Mouse (Mus musculus): ENCODE results near the gene Mapt. TPM values are rescaled to one million over a fixed set of nuclear protein-coding genes. Genes with fewer than 3 reads are reported as not detected.
"Not testable (repeated sequence)": the region's sequence is repeated elsewhere in the genome, so short reads cannot be mapped to it uniquely, and the experiment has no call there.

Mapt gene
- polyA plus RNA-seq, 1 experiment from 2014 or later: 0.85 TPM

- no peaks in the 10 kb centered on the region for H3K36me3 ChIP-seq (ENCODE audit: control insufficient read depth, insufficient read depth, low read length)
- peak overlapping the region in 1 of 2 experiments; percentile 9; a peak in 1 of 4 replicates for H3K4me3 ChIP-seq (ENCODE audit: control insufficient read depth in 1 of 2, insufficient read depth in 1 of 2, low read depth in 1 of 2, low read length in 2 of 2)
- peaks cover 2 to 12% of the 10 kb centered on the region in 2 experiments; a peak in 3 of 4 replicates for H3K4me1 ChIP-seq (ENCODE audit: control insufficient read depth in 2 of 2, insufficient read depth in 2 of 2, low read length in 2 of 2)
- H3K9ac ChIP-seq (ENCODE audit: low read length): no peak overlapping the region
- WGBS: 5% methylated on average over 30 of the region's 30 CpGs
- no peak for ATAC-seq (ENCODE audit: insufficient number of reproducible peaks, insufficient read depth, low FRiP score, low read depth)
- H3K27ac ChIP-seq (replicated peaks in 1 of 2; ENCODE audit: control insufficient read depth in 1 of 2, insufficient read depth in 1 of 2, low read depth in 2 of 2, low read length in 2 of 2): no peak overlapping the region
- peaks cover 56% of the 10 kb centered on the region for H3K27me3 ChIP-seq (ENCODE audit: control insufficient read depth, insufficient read depth, low read length)
- no peaks in the 10 kb centered on the region for H3K9me3 ChIP-seq (ENCODE audit: control insufficient read depth, low read length)
- peak overlapping the region; percentile 21; the same call in 1 of the 2 replicates for H3K4me2 ChIP-seq (ENCODE audit: low read length)
These were observed 2.5 kb downstream of the Mapt start for GRCm38 (mm10) chr11:104233574-104234206.

DNA sequence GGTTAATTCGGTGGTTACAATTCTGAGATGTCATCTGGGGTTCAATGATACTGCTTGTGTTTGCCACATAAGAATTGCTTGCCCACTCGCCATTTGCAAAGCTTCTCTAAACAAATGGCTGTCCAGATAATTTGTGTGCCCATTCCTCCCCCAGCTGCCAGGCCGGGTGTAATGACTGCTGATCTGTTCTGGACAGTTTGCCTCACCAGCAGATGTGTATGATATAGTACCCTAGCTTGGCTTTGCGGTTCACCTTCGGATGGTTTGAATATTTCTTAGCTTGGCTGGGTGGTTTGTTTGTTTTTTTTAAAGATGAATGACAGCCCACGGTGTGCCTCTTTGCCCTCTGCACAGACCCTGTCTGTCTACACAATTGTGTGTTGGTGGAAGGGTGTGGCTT lies 3.5 kb downstream of the Mapt start:
- no peak for ATAC-seq (ENCODE audit: insufficient number of reproducible peaks, insufficient read depth, low FRiP score, low read depth)
- no peaks in the 10 kb centered on the region for H3K36me3 ChIP-seq (ENCODE audit: control insufficient read depth, insufficient read depth, low read length)
- no peaks in the 10 kb centered on the region for H3K9me3 ChIP-seq (ENCODE audit: control insufficient read depth, low read length)
- no peak overlapping the region for H3K4me2 ChIP-seq (ENCODE audit: low read length)
- 49% methylated on average over 6 of the region's 6 CpGs for WGBS
- H3K4me3 ChIP-seq (ENCODE audit: control insufficient read depth in 1 of 2, insufficient read depth in 1 of 2, low read depth in 1 of 2, low read length in 2 of 2): no peak overlapping the region
- no peak overlapping the region for H3K27ac ChIP-seq (replicated peaks in 1 of 2; ENCODE audit: control insufficient read depth in 1 of 2, insufficient read depth in 1 of 2, low read depth in 2 of 2, low read length in 2 of 2)
- H3K27me3 ChIP-seq (ENCODE audit: control insufficient read depth, insufficient read depth, low read length): peaks cover 56% of the 10 kb centered on the region
- peaks cover 2 to 12% of the 10 kb centered on the region in 2 experiments; a peak in 3 of 4 replicates for H3K4me1 ChIP-seq (ENCODE audit: control insufficient read depth in 2 of 2, insufficient read depth in 2 of 2, low read length in 2 of 2)
- no peak overlapping the region for H3K9ac ChIP-seq (ENCODE audit: low read length)

- Histone ChIP-seq H3K36me3 (ENCODE audit: control insufficient read depth, insufficient read depth, low read length) (no peaks in the 10 kb centered on the region), H3K27me3 (ENCODE audit: control insufficient read depth, insufficient read depth, low read length) (peaks cover 51% of the 10 kb centered on the region), H3K9me3 (ENCODE audit: control insufficient read depth, low read length) (no peaks in the 10 kb centered on the region), H3K4me1 (ENCODE audit: control insufficient read depth in 2 of 2, insufficient read depth in 2 of 2, low read length in 2 of 2) (peaks cover 0 to 12% of the 10 kb centered on the region in 2 experiments; a peak in 3 of 4 replicates), H3K4me3 (ENCODE audit: control insufficient read depth in 1 of 2, insufficient read depth in 1 of 2, low read depth in 1 of 2, low read length in 2 of 2) (no peak overlapping the region), H3K4me2 (ENCODE audit: low read length) (no peak overlapping the region), H3K9ac (ENCODE audit: low read length) (no peak overlapping the region), H3K27ac (replicated peaks in 1 of 2; ENCODE audit: control insufficient read depth in 1 of 2, insufficient read depth in 1 of 2, low read depth in 2 of 2, low read length in 2 of 2) (no peak overlapping the region)
- ATAC-seq (ENCODE audit: insufficient number of reproducible peaks, insufficient read depth, low FRiP score, low read depth): no peak
- WGBS: 62% methylated on average over 2 of the region's 2 CpGs
These were observed 4.7 kb downstream of the Mapt start for GRCm38 (mm10) chr11:104235881-104236280.

DNA sequence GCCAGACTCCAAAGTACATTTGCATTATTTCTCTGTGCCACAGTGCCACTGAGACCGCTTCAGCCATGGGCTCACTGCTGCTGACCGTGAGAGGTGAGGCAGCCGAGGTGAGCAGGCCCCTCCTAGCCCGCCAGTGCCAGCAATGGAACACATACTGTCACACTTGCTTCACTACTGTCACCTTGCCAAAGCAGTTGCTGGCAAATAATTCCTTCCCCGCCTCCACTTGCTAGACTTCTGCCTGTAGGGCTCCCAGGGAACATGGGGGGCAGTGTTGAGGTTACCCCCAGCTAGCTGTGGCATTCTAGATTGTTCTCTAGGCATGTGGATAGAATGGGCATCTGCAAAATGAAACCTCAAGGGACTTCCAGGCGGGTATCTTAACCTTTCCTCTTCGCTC lies 6.0 kb downstream of the Mapt start:
- no peaks in the 10 kb centered on the region for H3K9me3 ChIP-seq (ENCODE audit: control insufficient read depth, low read length)
- H3K27ac ChIP-seq (replicated peaks in 1 of 2; ENCODE audit: control insufficient read depth in 1 of 2, insufficient read depth in 1 of 2, low read depth in 2 of 2, low read length in 2 of 2): no peak overlapping the region
- H3K4me3 ChIP-seq (ENCODE audit: control insufficient read depth in 1 of 2, insufficient read depth in 1 of 2, low read depth in 1 of 2, low read length in 2 of 2): no peak overlapping the region
- no peak overlapping the region for H3K9ac ChIP-seq (ENCODE audit: low read length)
- no peak for ATAC-seq (ENCODE audit: insufficient number of reproducible peaks, insufficient read depth, low FRiP score, low read depth)
- peaks cover 0 to 6% of the 10 kb centered on the region in 2 experiments; a peak in 3 of 4 replicates for H3K4me1 ChIP-seq (ENCODE audit: control insufficient read depth in 2 of 2, insufficient read depth in 2 of 2, low read length in 2 of 2)
- H3K4me2 ChIP-seq (ENCODE audit: low read length): no peak overlapping the region
- 56% methylated on average over 7 of the region's 7 CpGs for WGBS
- H3K36me3 ChIP-seq (ENCODE audit: control insufficient read depth, insufficient read depth, low read length): no peaks in the 10 kb centered on the region
- H3K27me3 ChIP-seq (ENCODE audit: control insufficient read depth, insufficient read depth, low read length): peaks cover 43% of the 10 kb centered on the region

DNA sequence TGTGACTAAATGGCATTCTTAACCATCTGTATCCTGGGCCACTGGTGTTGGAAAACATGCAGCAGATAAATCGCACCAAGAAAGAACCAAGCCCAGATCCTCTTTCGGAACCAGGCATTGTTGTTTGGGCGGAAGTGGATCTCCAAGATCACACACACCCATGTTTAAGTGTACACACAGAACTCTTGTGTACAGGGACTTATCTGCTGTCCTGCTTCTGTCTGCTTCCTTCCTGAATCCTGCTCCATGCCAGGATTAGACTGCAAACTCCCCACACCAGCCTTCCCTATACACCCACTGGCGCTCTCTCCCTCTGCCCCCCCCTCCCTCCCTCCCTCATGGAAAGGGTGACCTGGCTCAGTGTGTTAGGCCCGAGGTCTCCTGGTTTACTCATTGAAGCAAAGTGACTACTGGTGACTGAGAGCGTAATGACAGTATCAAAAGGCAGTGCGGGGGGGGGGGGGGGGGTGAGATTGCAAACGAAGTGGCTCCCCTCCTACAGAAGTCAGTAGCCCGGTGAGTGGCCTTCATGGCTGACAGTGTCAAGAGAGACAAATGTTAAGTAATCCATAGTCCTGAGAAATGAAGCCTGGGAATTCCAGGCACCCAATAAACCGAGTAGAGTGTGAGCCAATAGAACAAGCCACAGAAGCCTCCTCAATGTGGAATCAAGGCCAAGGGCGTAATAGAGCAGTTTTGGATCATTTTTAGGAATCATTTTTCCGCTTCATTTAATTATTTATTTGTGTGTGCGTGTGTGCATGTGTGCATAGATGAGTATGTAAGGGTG lies 7.0 kb downstream of the Mapt start:
- H3K36me3 ChIP-seq (ENCODE audit: control insufficient read depth, insufficient read depth, low read length): no peaks in the 10 kb centered on the region
- peaks cover 34% of the 10 kb centered on the region for H3K27me3 ChIP-seq (ENCODE audit: control insufficient read depth, insufficient read depth, low read length)
- 51% methylated on average over 13 of the region's 13 CpGs for WGBS
- no peak for ATAC-seq (ENCODE audit: insufficient number of reproducible peaks, insufficient read depth, low FRiP score, low read depth)
- H3K9ac ChIP-seq (ENCODE audit: low read length): no peak overlapping the region
- H3K4me1 ChIP-seq (ENCODE audit: control insufficient read depth in 2 of 2, insufficient read depth in 2 of 2, low read length in 2 of 2): peaks cover 0 to 4% of the 10 kb centered on the region in 2 experiments; a peak in 1 of 4 replicates
- no peak overlapping the region for H3K27ac ChIP-seq (replicated peaks in 1 of 2; ENCODE audit: control insufficient read depth in 1 of 2, insufficient read depth in 1 of 2, low read depth in 2 of 2, low read length in 2 of 2)
- no peaks in the 10 kb centered on the region for H3K9me3 ChIP-seq (ENCODE audit: control insufficient read depth, low read length)
- H3K4me3 ChIP-seq (ENCODE audit: control insufficient read depth in 1 of 2, insufficient read depth in 1 of 2, low read depth in 1 of 2, low read length in 2 of 2): no peak overlapping the region
- H3K4me2 ChIP-seq (ENCODE audit: low read length): no peak overlapping the region

- H3K27me3 ChIP-seq (ENCODE audit: control insufficient read depth, insufficient read depth, low read length); H3K9ac ChIP-seq (ENCODE audit: low read length); ATAC-seq (ENCODE audit: insufficient number of reproducible peaks, insufficient read depth, low FRiP score, low read depth): not testable (repeated sequence)
These were observed 14.3 kb downstream of the Mapt start for GRCm38 (mm10) chr11:104245478-104245877.

GRCm38 (mm10) chr11:104246171-104246694 lies 15.0 kb downstream of the Mapt start:
- Histone ChIP-seq H3K4me3 (ENCODE audit: control insufficient read depth in 1 of 2, insufficient read depth in 1 of 2, low read depth in 1 of 2, low read length in 2 of 2) (no peak overlapping the region), H3K27ac (replicated peaks in 1 of 2; ENCODE audit: control insufficient read depth in 1 of 2, insufficient read depth in 1 of 2, low read depth in 2 of 2, low read length in 2 of 2) (no peak overlapping the region), H3K9ac (ENCODE audit: low read length) (no peak overlapping the region), H3K4me2 (ENCODE audit: low read length) (0 out of 2 replicates have a peak overlapping the region, but pooled peaks have one; percentile 11), H3K36me3 (ENCODE audit: control insufficient read depth, insufficient read depth, low read length) (no peaks in the 10 kb centered on the region), H3K4me1 (ENCODE audit: control insufficient read depth in 2 of 2, insufficient read depth in 2 of 2, low read length in 2 of 2) (no peaks in the 10 kb centered on the region), H3K27me3 (ENCODE audit: control insufficient read depth, insufficient read depth, low read length) (no peaks in the 10 kb centered on the region), H3K9me3 (ENCODE audit: control insufficient read depth, low read length) (no peaks in the 10 kb centered on the region)
- WGBS: 20% methylated on average over 6 of the region's 6 CpGs
- no peak; the same call in 1 of the 2 replicates for ATAC-seq (ENCODE audit: insufficient number of reproducible peaks, insufficient read depth, low FRiP score, low read depth)

More at GRCm38 (mm10) chr11:104245478-104245877, 14.3 kb downstream of the Mapt start:
- not testable (repeated sequence) for H3K4me2 ChIP-seq (ENCODE audit: low read length); H3K36me3 ChIP-seq (ENCODE audit: control insufficient read depth, insufficient read depth, low read length); H3K4me3 ChIP-seq (ENCODE audit: control insufficient read depth in 1 of 2, insufficient read depth in 1 of 2, low read depth in 1 of 2, low read length in 2 of 2); H3K9me3 ChIP-seq (ENCODE audit: control insufficient read depth, low read length); H3K4me1 ChIP-seq (ENCODE audit: control insufficient read depth in 2 of 2, insufficient read depth in 2 of 2, low read length in 2 of 2); H3K27ac ChIP-seq (replicated peaks in 1 of 2; ENCODE audit: control insufficient read depth in 1 of 2, insufficient read depth in 1 of 2, low read depth in 2 of 2, low read length in 2 of 2)
- WGBS: 73% methylated on average over 6 of the region's 6 CpGs

Data from heart, embryonic 14.5 days (tissue).